In genomic region chr11:103355251-103355650, GRCm38 (mm10) we compare ENCODE assay signal across 14 mouse cellular contexts. TPM values are rescaled to one million over a fixed set of nuclear protein-coding genes. Genes with fewer than 3 reads are reported as not detected.
DNase-seq lines count a peak whose midpoint lies in the region; ATAC-seq lines count a peak whose summit lies in the region.
"Had no signal": no experiment of that assay in that cellular context is flagged by ENCODE, and none has a peak within 500 bp of the region (broad histone marks: within the 10 kb centered on the region; RNA-seq: fewer than 3 reads in every experiment).

No protein-coding gene starts in this region.

- DNase-seq in forebrain, embryonic 14.5 days (ENCODE audit: low spot score): peak; percentile 44
- peak; percentile 45 for DNase-seq in midbrain, embryonic 14.5 days
- no peak for DNase-seq in ovary, postnatal 10 days (ENCODE audit: low spot score)
- no peak for DNase-seq in cerebellum, postnatal 14 days
- DNase-seq in right cerebral cortex, postnatal 4 days: no peak
- DNase-seq: B cell, adult 2 months; cerebellum, adult 9-10 months; heart, postnatal 4 days; thymus, adult 18-20 months had no signal

- ATAC-seq in forebrain, embryonic 14.5 days: no peak
- ATAC-seq in forebrain, embryonic 15.5 days (replicated peaks): no peak
- ATAC-seq in midbrain, embryonic 14.5 days (ENCODE audit: low FRiP score, low TSS enrichment): no peak
- ATAC-seq in midbrain, embryonic 16.5 days: no peak
- ATAC-seq in kidney, embryonic 16.5 days (ENCODE audit: low FRiP score, low TSS enrichment): peak; percentile 58
- ATAC-seq: activated CD4-positive, CD25-positive, alpha-beta regulatory T cell, adult 4 months had no signal

- WGBS in forebrain, embryonic 14.5 days: 8% methylated on average over 11 of the region's 11 CpGs
- WGBS in forebrain, embryonic 15.5 days: 12% methylated on average over 11 of the region's 11 CpGs
- 19% methylated on average over 11 of the region's 11 CpGs for WGBS in midbrain, embryonic 14.5 days
- 13% methylated on average over 11 of the region's 11 CpGs for WGBS in midbrain, embryonic 16.5 days
- 20% methylated on average over 11 of the region's 11 CpGs for WGBS in kidney, embryonic 16.5 days

- H3K9ac ChIP-seq in forebrain, embryonic 14.5 days (ENCODE audit: low read length): no peak overlapping the region
- H3K9ac ChIP-seq in forebrain, embryonic 15.5 days (replicated peaks): no peak overlapping the region
- no peak overlapping the region for H3K9ac ChIP-seq in midbrain, embryonic 14.5 days (replicated peaks; ENCODE audit: low read length)
- no peak overlapping the region for H3K9ac ChIP-seq in midbrain, embryonic 16.5 days (ENCODE audit: low read depth, low read length)
- H3K9ac ChIP-seq in kidney, embryonic 16.5 days (replicated peaks; ENCODE audit: low read length): no peak overlapping the region
- H3K9ac ChIP-seq: neural tube, embryonic 13.5 days had no signal

- peaks cover 12% of the 10 kb centered on the region for H3K27me3 ChIP-seq in forebrain, embryonic 14.5 days (replicated peaks; ENCODE audit: control insufficient read depth, insufficient read depth, low read length)
- peaks cover 9% of the 10 kb centered on the region for H3K27me3 ChIP-seq in forebrain, embryonic 15.5 days
- H3K27me3 ChIP-seq in midbrain, embryonic 14.5 days (ENCODE audit: control insufficient read depth, insufficient read depth, low read length): peaks cover 16% of the 10 kb centered on the region; the same call in 1 of the 2 replicates
- peaks cover 13% of the 10 kb centered on the region for H3K27me3 ChIP-seq in midbrain, embryonic 16.5 days (ENCODE audit: control insufficient read depth, insufficient read depth, low read depth, low read length)
- H3K27me3 ChIP-seq in kidney, embryonic 16.5 days (ENCODE audit: insufficient read depth, low read length): no peaks in the 10 kb centered on the region; the same call in 1 of the 2 replicates

- 0 out of 2 replicates have a peak, but pooled peaks cover 4% of the 10 kb centered on the region for H3K9me3 ChIP-seq in forebrain, embryonic 14.5 days (replicated peaks; ENCODE audit: control insufficient read depth, low read length)
- no peaks in the 10 kb centered on the region for H3K9me3 ChIP-seq in forebrain, embryonic 15.5 days
- H3K9me3 ChIP-seq in midbrain, embryonic 14.5 days (ENCODE audit: control insufficient read depth, low read length): no peaks in the 10 kb centered on the region
- H3K9me3 ChIP-seq in midbrain, embryonic 16.5 days (replicated peaks; ENCODE audit: control insufficient read depth, low read length, poor library complexity, severe bottlenecking): 0 out of 2 replicates have a peak, but pooled peaks cover 3% of the 10 kb centered on the region
- peaks cover 6% of the 10 kb centered on the region for H3K9me3 ChIP-seq in kidney, embryonic 16.5 days (ENCODE audit: low read length)
- H3K9me3 ChIP-seq: neural tube, embryonic 13.5 days had no signal

- no peak overlapping the region for H3K4me2 ChIP-seq in forebrain, embryonic 14.5 days (ENCODE audit: low read length)
- no peak overlapping the region for H3K4me2 ChIP-seq in forebrain, embryonic 15.5 days (replicated peaks)
- H3K4me2 ChIP-seq in midbrain, embryonic 14.5 days (ENCODE audit: low read length): no peak overlapping the region
- H3K4me2 ChIP-seq in midbrain, embryonic 16.5 days (ENCODE audit: low read length): no peak overlapping the region
- H3K4me2 ChIP-seq in kidney, embryonic 16.5 days (replicated peaks; ENCODE audit: low read depth, low read length): peak overlapping the region; percentile 3; the same call in 1 of the 2 replicates
- H3K4me2 ChIP-seq: neural tube, embryonic 13.5 days had no signal

- H3K4me1 ChIP-seq in forebrain, embryonic 14.5 days (ENCODE audit: control insufficient read depth, insufficient read depth, low read length): peaks cover 2% of the 10 kb centered on the region; the same call in 1 of the 2 replicates
- H3K4me1 ChIP-seq in forebrain, embryonic 15.5 days: peaks cover 17% of the 10 kb centered on the region
- peaks cover 4% of the 10 kb centered on the region; the same call in 1 of the 2 replicates for H3K4me1 ChIP-seq in midbrain, embryonic 14.5 days (ENCODE audit: control insufficient read depth, insufficient read depth, low read length)
- H3K4me1 ChIP-seq in midbrain, embryonic 16.5 days (ENCODE audit: control insufficient read depth, insufficient read depth, low read length): peaks cover 7% of the 10 kb centered on the region; the same call in 1 of the 2 replicates
- H3K4me1 ChIP-seq in kidney, embryonic 16.5 days (ENCODE audit: insufficient read depth, low read length): peaks cover 34% of the 10 kb centered on the region

- H3K36me3 ChIP-seq in forebrain, embryonic 14.5 days (ENCODE audit: control insufficient read depth, insufficient read depth, low read length): no peaks in the 10 kb centered on the region
- H3K36me3 ChIP-seq in forebrain, embryonic 15.5 days: no peaks in the 10 kb centered on the region
- no peaks in the 10 kb centered on the region for H3K36me3 ChIP-seq in midbrain, embryonic 14.5 days (ENCODE audit: control insufficient read depth, insufficient read depth, low read length)
- no peaks in the 10 kb centered on the region for H3K36me3 ChIP-seq in midbrain, embryonic 16.5 days (ENCODE audit: control insufficient read depth, insufficient read depth, low read length)
- 0 out of 2 replicates have a peak, but pooled peaks cover 2% of the 10 kb centered on the region for H3K36me3 ChIP-seq in kidney, embryonic 16.5 days (ENCODE audit: insufficient read depth, low read length)
- H3K36me3 ChIP-seq: neural tube, embryonic 13.5 days had no signal

- H3K27ac ChIP-seq in forebrain, embryonic 14.5 days (ENCODE audit: low read depth, low read length): no peak overlapping the region
- H3K27ac ChIP-seq in forebrain, embryonic 15.5 days (replicated peaks): no peak overlapping the region
- no peak overlapping the region for H3K27ac ChIP-seq in midbrain, embryonic 14.5 days (replicated peaks; ENCODE audit: low read depth, low read length)
- H3K27ac ChIP-seq in midbrain, embryonic 16.5 days (ENCODE audit: low read length): no peak overlapping the region
- H3K27ac ChIP-seq in kidney, embryonic 16.5 days (ENCODE audit: low read length): peak overlapping the region; percentile 56
- H3K27ac ChIP-seq: neural tube, embryonic 13.5 days had no signal

- H3K4me3 ChIP-seq in forebrain, embryonic 14.5 days (ENCODE audit: low read depth, low read length): no peak overlapping the region
- no peak overlapping the region for H3K4me3 ChIP-seq in forebrain, embryonic 15.5 days
- no peak overlapping the region for H3K4me3 ChIP-seq in midbrain, embryonic 14.5 days (replicated peaks; ENCODE audit: low read depth, low read length)
- no peak overlapping the region for H3K4me3 ChIP-seq in midbrain, embryonic 16.5 days (ENCODE audit: low read depth, low read length)
- no peak overlapping the region for H3K4me3 ChIP-seq in kidney, embryonic 16.5 days (ENCODE audit: low read length)
- H3K4me3 ChIP-seq: neural tube, embryonic 13.5 days had no signal

RNA-seq across cellular contexts. Expression of gene Arhgap27, which starts 8.2 kb away (rescaled TPM):
- polyA plus RNA-seq in forebrain, embryonic 14.5 days (2014; fragmentation: Nextera tagmentation; extraction: Ambion mirVana): 1.5 and 2.3 TPM in 2 replicates
- 2.5 and 3.0 TPM in 2 replicates for polyA plus RNA-seq in forebrain, embryonic 15.5 days (2015; fragmentation: Nextera tagmentation; extraction: Ambion mirVana)
- 2.1 and 4.0 TPM in 2 replicates for polyA plus RNA-seq in midbrain, embryonic 14.5 days (2014; fragmentation: Nextera tagmentation; extraction: Ambion mirVana)
- polyA plus RNA-seq in midbrain, embryonic 16.5 days (2015; fragmentation: Nextera tagmentation; extraction: Ambion mirVana): 3.8 and 4.4 TPM in 2 replicates
- polyA plus RNA-seq in kidney, embryonic 16.5 days (2015; fragmentation: Nextera tagmentation; extraction: Ambion mirVana): 17.8 and 18.7 TPM in 2 replicates

RNA-seq across cellular contexts. Expression of gene Plekhm1, which starts 57.2 kb away (rescaled TPM):
- 7.5 and 10.0 TPM in 2 replicates for polyA plus RNA-seq in forebrain, embryonic 14.5 days (2014; fragmentation: Nextera tagmentation; extraction: Ambion mirVana)
- polyA plus RNA-seq in forebrain, embryonic 15.5 days (2015; fragmentation: Nextera tagmentation; extraction: Ambion mirVana): 8.8 and 8.9 TPM in 2 replicates
- polyA plus RNA-seq in midbrain, embryonic 14.5 days (2014; fragmentation: Nextera tagmentation; extraction: Ambion mirVana): 8.0 and 11.6 TPM in 2 replicates
- polyA plus RNA-seq in midbrain, embryonic 16.5 days (2015; fragmentation: Nextera tagmentation; extraction: Ambion mirVana): 8.9 and 9.6 TPM in 2 replicates
- polyA plus RNA-seq in kidney, embryonic 16.5 days (2015; fragmentation: Nextera tagmentation; extraction: Ambion mirVana): 9.2 and 10.3 TPM in 2 replicates

Comparison
In these comparisons a context has a peak if more than half of its experiments do, and no peak if none do; other contexts are left out.
1. DNase-seq: peak in forebrain, embryonic 14.5 days (single experiment) and midbrain, embryonic 14.5 days (single experiment); none in ovary, postnatal 10 days (single experiment), cerebellum, postnatal 14 days (0 of 2) and right cerebral cortex, postnatal 4 days (single experiment).